Mouse (Mus musculus): ENCODE measurements around the gene Exosc1. TPM values are rescaled to one million over a fixed set of nuclear protein-coding genes. Genes with fewer than 3 reads are reported as not detected.

Exosc1 gene
- 10.3 and 14.7 TPM in 2 replicates for polyA plus RNA-seq (2012; rRNA removed; ENCODE audit: low replicate concordance)

GRCm38 (mm10) chr19:41933179-41934086 lies at the start of gene Exosc1, which contains the start of gene Zdhhc16:
Gene Exosc1, minus strand, starts transcription at chr19:41933423.
Gene Zdhhc16, plus strand, starts transcription at chr19:41933480.

DNA sequence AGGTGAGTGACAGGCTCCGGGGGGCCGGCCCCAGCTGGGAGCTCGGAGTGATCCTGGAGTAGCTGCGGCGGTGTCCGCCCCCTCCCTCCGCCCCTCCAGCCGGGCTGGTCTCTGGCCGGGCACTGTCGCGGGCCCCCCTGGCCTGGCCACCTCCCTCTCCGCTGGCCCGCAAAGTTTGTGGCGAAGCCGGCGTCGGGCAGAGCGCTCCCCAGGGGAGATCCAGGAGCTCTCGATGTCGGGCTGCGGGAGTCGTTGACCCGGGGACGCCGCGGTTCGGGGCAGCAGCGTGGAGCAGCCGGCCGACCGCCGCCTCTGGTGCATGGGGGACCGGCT lies 48.3 kb upstream of the Exosc1 start, which contains the start of gene Ubtd1:
Gene Ubtd1, plus strand, starts transcription at position 169 of the 333 bp plus-strand sequence.

DNA sequence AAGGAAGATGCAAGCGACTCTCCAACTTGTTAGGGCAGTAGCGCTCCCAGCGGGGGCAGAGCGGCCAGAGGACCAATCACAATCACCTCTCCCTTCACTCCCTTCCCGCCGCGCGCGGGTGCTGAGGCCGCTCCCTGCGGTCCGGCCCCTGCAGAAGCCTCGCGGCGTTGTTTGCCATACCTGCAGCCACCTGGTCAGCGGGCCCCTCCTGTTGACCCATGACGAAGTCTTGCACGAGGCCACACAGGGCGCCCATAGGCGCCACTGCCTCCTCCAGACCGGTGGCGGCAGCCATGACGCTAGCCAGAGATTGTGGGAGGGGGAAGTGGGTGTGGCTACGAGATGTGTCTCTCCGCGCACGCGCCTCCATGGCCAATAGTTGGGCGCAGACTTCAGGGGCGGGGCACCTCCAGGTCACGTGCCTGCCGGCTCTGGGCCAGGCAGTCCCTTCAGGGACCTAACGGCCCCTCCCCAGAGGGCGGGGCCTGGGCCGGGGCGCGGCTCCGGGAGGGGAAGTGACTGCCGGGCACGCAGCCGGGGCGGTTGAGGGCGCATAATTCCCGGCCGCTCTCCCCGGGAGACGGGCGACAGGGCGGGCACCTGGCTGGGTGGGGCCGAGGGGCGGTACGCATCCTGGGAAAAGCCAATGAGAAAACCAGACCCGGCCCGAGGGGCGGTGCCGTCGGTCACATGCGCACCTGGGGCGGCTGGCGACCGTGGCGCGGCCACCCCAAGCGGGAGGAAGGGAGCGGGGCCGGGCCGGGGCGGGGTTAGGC lies 47.8 kb upstream of the Exosc1 start, which contains the start of gene Mms19:
Gene Mms19, minus strand, starts transcription at position 339 of the 776 bp plus-strand sequence.

DNA sequence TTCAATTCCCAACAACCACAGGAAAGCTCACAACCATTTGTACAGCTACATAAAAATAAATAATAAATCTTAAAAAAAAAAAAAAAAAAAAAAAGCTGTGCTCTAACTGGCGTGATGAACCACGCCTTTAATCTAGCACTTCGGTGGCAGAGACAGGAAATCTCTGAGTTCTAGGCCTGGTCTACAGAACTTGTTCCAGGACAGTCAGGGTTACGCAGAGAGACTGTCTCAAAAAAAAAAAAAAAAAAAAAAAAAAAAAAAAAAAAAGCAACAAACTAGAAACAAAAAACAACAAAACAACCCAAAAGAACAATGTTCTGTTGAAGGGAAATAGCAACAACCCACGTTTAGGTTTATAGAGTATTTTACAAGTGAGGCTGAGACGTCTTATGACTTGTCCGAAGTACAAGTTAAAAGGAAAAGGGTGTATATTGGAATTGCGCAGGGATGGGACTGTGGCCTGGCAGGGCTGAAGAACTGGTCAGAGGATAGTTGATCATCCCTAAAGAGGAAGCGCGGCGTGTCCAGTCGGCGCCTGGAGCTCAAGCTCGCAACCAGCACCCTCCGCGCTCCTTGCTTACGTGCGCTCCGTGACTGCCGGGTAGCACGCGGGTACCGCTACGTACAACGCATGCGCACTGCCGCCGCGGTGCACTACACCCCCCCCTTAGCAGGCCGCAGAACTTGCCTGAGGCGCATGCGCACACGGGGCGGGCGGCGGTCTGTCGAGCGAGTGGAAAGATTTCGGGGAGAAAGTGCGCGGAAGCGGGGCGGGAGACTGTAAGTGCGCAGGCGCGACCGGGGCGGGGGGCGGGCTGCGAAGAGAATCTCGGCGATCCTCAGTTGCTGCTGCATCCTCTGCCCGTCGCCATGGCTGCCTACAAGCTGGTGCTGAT lies 21.8 kb downstream of the Exosc1 start, which contains the start of gene Pgam1:
Gene Pgam1, plus strand, starts transcription at position 746 of the 896 bp plus-strand sequence.

GRCm38 (mm10) chr19:41895460-41896318 lies 37.5 kb downstream of the Exosc1 start, which contains the start of gene Rrp12:
Gene Rrp12, minus strand, starts transcription at chr19:41896173.

Other genes starting within 250 kb of the Exosc1 start
- 0.24 and 0.47 TPM in 2 replicates for gene Slit1, start 189.8 kb downstream of the Exosc1 start, polyA plus RNA-seq (2012; rRNA removed; ENCODE audit: low replicate concordance)
- gene Arhgap19, start 131.4 kb downstream of the Exosc1 start, polyA plus RNA-seq (2012; rRNA removed; ENCODE audit: low replicate concordance) = 2.0 and 6.0 TPM in 2 replicates
- 3.4 and 15.2 TPM in 2 replicates for gene Frat1, start 103.5 kb downstream of the Exosc1 start, polyA plus RNA-seq (2012; rRNA removed; ENCODE audit: low replicate concordance)
- gene Frat2, start 85.3 kb downstream of the Exosc1 start, polyA plus RNA-seq (2012; rRNA removed; ENCODE audit: low replicate concordance) = 2.9 and 8.2 TPM in 2 replicates
- gene Rrp12, start 37.2 kb downstream of the Exosc1 start, polyA plus RNA-seq (2012; rRNA removed; ENCODE audit: low replicate concordance) = 7.6 and 10.6 TPM in 2 replicates
- gene Pgam1, start 21.5 kb downstream of the Exosc1 start, polyA plus RNA-seq (2012; rRNA removed; ENCODE audit: low replicate concordance) = 278 and 280 TPM in 2 replicates
- gene Zdhhc16, start 57 bp upstream of the Exosc1 start, polyA plus RNA-seq (2012; rRNA removed; ENCODE audit: low replicate concordance) = 104 and 105 TPM in 2 replicates
- gene Mms19, start 47.7 kb upstream of the Exosc1 start, polyA plus RNA-seq (2012; rRNA removed; ENCODE audit: low replicate concordance) = 70.6 and 91.6 TPM in 2 replicates
- gene Ubtd1, start 48.3 kb upstream of the Exosc1 start, polyA plus RNA-seq (2012; rRNA removed; ENCODE audit: low replicate concordance) = 36.5 and 41.0 TPM in 2 replicates
- gene Ankrd2, start 102.6 kb upstream of the Exosc1 start, polyA plus RNA-seq (2012; rRNA removed; ENCODE audit: low replicate concordance) = 0.12 and 8.7 TPM in 2 replicates
- 3.9 and 4.8 TPM in 2 replicates for gene Hoga1, start 112.2 kb upstream of the Exosc1 start, polyA plus RNA-seq (2012; rRNA removed; ENCODE audit: low replicate concordance)
- 0.69 and 0.82 TPM in 2 replicates for gene 4933411K16Rik, start 118.8 kb upstream of the Exosc1 start, polyA plus RNA-seq (2012; rRNA removed; ENCODE audit: low replicate concordance)
- 4.9 and 5.3 TPM in 2 replicates for gene Morn4, start 152.9 kb upstream of the Exosc1 start, polyA plus RNA-seq (2012; rRNA removed; ENCODE audit: low replicate concordance)
- 33.2 and 36.6 TPM in 2 replicates for gene Pi4k2a, start 157.0 kb upstream of the Exosc1 start, polyA plus RNA-seq (2012; rRNA removed; ENCODE audit: low replicate concordance)
- gene Avpi1, start 195.6 kb upstream of the Exosc1 start, polyA plus RNA-seq (2012; rRNA removed; ENCODE audit: low replicate concordance) = 14.4 and 29.2 TPM in 2 replicates
- gene Marveld1, start 214.0 kb upstream of the Exosc1 start, polyA plus RNA-seq (2012; rRNA removed; ENCODE audit: low replicate concordance) = 95.8 and 131 TPM in 2 replicates
- 42.5 and 51.1 TPM in 2 replicates for gene Zfyve27, start 230.5 kb upstream of the Exosc1 start, polyA plus RNA-seq (2012; rRNA removed; ENCODE audit: low replicate concordance)